Mouse (Mus musculus): ENCODE data around the gene Slc22a5.
A peak's percentile ranks its signal among the peaks of the same experiment; 100 is the strongest.
"Not testable (repeated sequence)": the region's sequence is repeated elsewhere in the genome, so short reads cannot be mapped to it uniquely, and the experiment has no call there.

Slc22a5 gene

GRCm38 (mm10) chr11:53893451-53893850 lies 2.0 kb upstream of the Slc22a5 start:
- TF ChIP-seq NANOG (IDR thresholded peaks at IDR 0.05; ENCODE audit: borderline replicate concordance, low read length), result no peak
- TF ChIP-seq CTCF (conservative IDR thresholded peaks at IDR 0.05; ENCODE audit: low read length), result no peak
- TF ChIP-seq POU5F1 (IDR thresholded peaks at IDR 0.05; ENCODE audit: borderline replicate concordance, low read length), result no peak
- H3K27me3 ChIP-seq (ENCODE audit: insufficient read depth, low read length), result peaks cover 11% of the 10 kb centered on the region
- H3K36me3 ChIP-seq (ENCODE audit: insufficient read depth, low read length), result no peaks in the 10 kb centered on the region
- H3K4me1 ChIP-seq (replicated peaks; ENCODE audit: low read depth, low read length), result peaks cover 26% of the 10 kb centered on the region
- H3K9me3 ChIP-seq (ENCODE audit: low read length), result no peaks in the 10 kb centered on the region
- no peak overlapping the region for H3K4me3 ChIP-seq (replicated peaks; ENCODE audit: low read length)

GRCm38 (mm10) chr11:53892716-53893416 lies 1.4 kb upstream of the Slc22a5 start:
- Histone ChIP-seq H3K4me3 (replicated peaks; ENCODE audit: low read length) (no peak overlapping the region), H3K9me3 (ENCODE audit: low read length) (no peaks in the 10 kb centered on the region), H3K27me3 (ENCODE audit: insufficient read depth, low read length) (peaks cover 11% of the 10 kb centered on the region), H3K4me1 (replicated peaks; ENCODE audit: low read depth, low read length) (peaks cover 31% of the 10 kb centered on the region), H3K36me3 (ENCODE audit: insufficient read depth, low read length) (no peaks in the 10 kb centered on the region)
- no peak for TF ChIP-seq POU5F1 (IDR thresholded peaks at IDR 0.05; ENCODE audit: borderline replicate concordance, low read length)
- no peak for TF ChIP-seq NANOG (IDR thresholded peaks at IDR 0.05; ENCODE audit: borderline replicate concordance, low read length)
- no peak for TF ChIP-seq CTCF (conservative IDR thresholded peaks at IDR 0.05; ENCODE audit: low read length)

GRCm38 (mm10) chr11:53890906-53891504 lies 455 bp downstream of the Slc22a5 start:
- peaks cover 11% of the 10 kb centered on the region for H3K27me3 ChIP-seq (ENCODE audit: insufficient read depth, low read length)
- H3K9me3 ChIP-seq (ENCODE audit: low read length), result no peaks in the 10 kb centered on the region
- H3K4me3 ChIP-seq (replicated peaks; ENCODE audit: low read length), result peak overlapping the region; percentile 84
- no peaks in the 10 kb centered on the region for H3K36me3 ChIP-seq (ENCODE audit: insufficient read depth, low read length)
- TF ChIP-seq CTCF (conservative IDR thresholded peaks at IDR 0.05; ENCODE audit: low read length) (no peak), NANOG (IDR thresholded peaks at IDR 0.05; ENCODE audit: borderline replicate concordance, low read length) (no peak), POU5F1 (IDR thresholded peaks at IDR 0.05; ENCODE audit: borderline replicate concordance, low read length) (no peak)
- peaks cover 33% of the 10 kb centered on the region for H3K4me1 ChIP-seq (replicated peaks; ENCODE audit: low read depth, low read length)

- no peaks in the 10 kb centered on the region for H3K9me3 ChIP-seq (ENCODE audit: low read length)
- TF ChIP-seq NANOG (IDR thresholded peaks at IDR 0.05; ENCODE audit: borderline replicate concordance, low read length), result no peak
- no peak for TF ChIP-seq POU5F1 (IDR thresholded peaks at IDR 0.05; ENCODE audit: borderline replicate concordance, low read length)
- TF ChIP-seq CTCF (conservative IDR thresholded peaks at IDR 0.05; ENCODE audit: low read length), result no peak
- H3K27me3 ChIP-seq (ENCODE audit: insufficient read depth, low read length), result peaks cover 11% of the 10 kb centered on the region
- no peak overlapping the region for H3K4me3 ChIP-seq (replicated peaks; ENCODE audit: low read length)
- H3K36me3 ChIP-seq (ENCODE audit: insufficient read depth, low read length), result no peaks in the 10 kb centered on the region
- H3K4me1 ChIP-seq (replicated peaks; ENCODE audit: low read depth, low read length), result peaks cover 33% of the 10 kb centered on the region
Measured at GRCm38 (mm10) chr11:53890225-53890624, 1.2 kb downstream of the Slc22a5 start.

- no peaks in the 10 kb centered on the region for H3K9me3 ChIP-seq (ENCODE audit: low read length)
- H3K4me3 ChIP-seq (replicated peaks; ENCODE audit: low read length), result no peak overlapping the region
- peaks cover 33% of the 10 kb centered on the region for H3K4me1 ChIP-seq (replicated peaks; ENCODE audit: low read depth, low read length)
- no peak for TF ChIP-seq CTCF (conservative IDR thresholded peaks at IDR 0.05; ENCODE audit: low read length)
- no peaks in the 10 kb centered on the region for H3K36me3 ChIP-seq (ENCODE audit: insufficient read depth, low read length)
- peaks cover 11% of the 10 kb centered on the region for H3K27me3 ChIP-seq (ENCODE audit: insufficient read depth, low read length)
Measured at GRCm38 (mm10) chr11:53889091-53889645, 2.3 kb downstream of the Slc22a5 start.

- Histone ChIP-seq H3K27me3 (ENCODE audit: insufficient read depth, low read length) (peaks cover 11% of the 10 kb centered on the region), H3K4me3 (replicated peaks; ENCODE audit: low read length) (no peak overlapping the region), H3K36me3 (ENCODE audit: insufficient read depth, low read length) (no peaks in the 10 kb centered on the region), H3K9me3 (ENCODE audit: low read length) (no peaks in the 10 kb centered on the region), H3K4me1 (replicated peaks; ENCODE audit: low read depth, low read length) (peaks cover 31% of the 10 kb centered on the region)
- TF ChIP-seq CTCF (conservative IDR thresholded peaks at IDR 0.05; ENCODE audit: low read length) (no peak), POU5F1 (IDR thresholded peaks at IDR 0.05; ENCODE audit: borderline replicate concordance, low read length) (no peak), NANOG (IDR thresholded peaks at IDR 0.05; ENCODE audit: borderline replicate concordance, low read length) (no peak)
Measured at GRCm38 (mm10) chr11:53888242-53888641, 3.2 kb downstream of the Slc22a5 start.

GRCm38 (mm10) chr11:53883287-53883686 lies 8.2 kb downstream of the Slc22a5 start:
- Histone ChIP-seq H3K27me3 (ENCODE audit: insufficient read depth, low read length) (no peaks in the 10 kb centered on the region), H3K9me3 (ENCODE audit: low read length) (no peaks in the 10 kb centered on the region), H3K36me3 (ENCODE audit: insufficient read depth, low read length) (no peaks in the 10 kb centered on the region), H3K4me3 (replicated peaks; ENCODE audit: low read length) (no peak overlapping the region), H3K4me1 (replicated peaks; ENCODE audit: low read depth, low read length) (peaks cover 5% of the 10 kb centered on the region; the same call in 1 of the 2 replicates)
- TF ChIP-seq CTCF (conservative IDR thresholded peaks at IDR 0.05; ENCODE audit: low read length), result no peak
- no peak for TF ChIP-seq NANOG (IDR thresholded peaks at IDR 0.05; ENCODE audit: borderline replicate concordance, low read length)
- TF ChIP-seq POU5F1 (IDR thresholded peaks at IDR 0.05; ENCODE audit: borderline replicate concordance, low read length), result no peak

GRCm38 (mm10) chr11:53878096-53878495 lies 13.4 kb downstream of the Slc22a5 start:
- H3K4me3 ChIP-seq (replicated peaks; ENCODE audit: low read length); H3K36me3 ChIP-seq (ENCODE audit: insufficient read depth, low read length); H3K27me3 ChIP-seq (ENCODE audit: insufficient read depth, low read length); H3K4me1 ChIP-seq (replicated peaks; ENCODE audit: low read depth, low read length); H3K9me3 ChIP-seq (ENCODE audit: low read length): not testable (repeated sequence)

GRCm38 (mm10) chr11:53876488-53876887 lies 15.0 kb downstream of the Slc22a5 start:
- Histone ChIP-seq H3K4me3 (replicated peaks; ENCODE audit: low read length) (no peak overlapping the region), H3K27me3 (ENCODE audit: insufficient read depth, low read length) (no peaks in the 10 kb centered on the region), H3K36me3 (ENCODE audit: insufficient read depth, low read length) (peaks cover 16% of the 10 kb centered on the region), H3K9me3 (ENCODE audit: low read length) (no peaks in the 10 kb centered on the region), H3K4me1 (replicated peaks; ENCODE audit: low read depth, low read length) (peaks cover 16% of the 10 kb centered on the region)
- TF ChIP-seq POU5F1 (IDR thresholded peaks at IDR 0.05; ENCODE audit: borderline replicate concordance, low read length) (no peak), CTCF (conservative IDR thresholded peaks at IDR 0.05; ENCODE audit: low read length) (no peak), NANOG (IDR thresholded peaks at IDR 0.05; ENCODE audit: borderline replicate concordance, low read length) (no peak)
